Mouse (Mus musculus): ENCODE results near the gene Pqlc2. TPM values are rescaled to one million over a fixed set of nuclear protein-coding genes. Genes with fewer than 3 reads are reported as not detected.

Gene Pqlc2
- polyA plus RNA-seq, 1 experiment from 2014 or later, result 16.3 TPM

GRCm38 (mm10) chr4:139297566-139297965 lies 12.9 kb downstream of the Pqlc2 start:
- Histone ChIP-seq H3K4me3 (no peak overlapping the region), H3K4me1 (replicated peaks) (no peaks in the 10 kb centered on the region), H3K9me3 (no peaks in the 10 kb centered on the region), H3K36me3 (peaks cover 51% of the 10 kb centered on the region), H3K27ac (no peak overlapping the region), H3K27me3 (ENCODE audit: insufficient read depth, poor library complexity, severe bottlenecking) (no peaks in the 10 kb centered on the region)
- WGBS, result 90% methylated on average over 4 of the region's 4 CpGs
- DNase-seq (ENCODE audit: low spot score), result no peak

- WGBS, result 97% methylated on average over 5 of the region's 5 CpGs
Observed at GRCm38 (mm10) chr4:139292038-139292437, 18.5 kb downstream of the Pqlc2 start.

GRCm38 (mm10) chr4:139291099-139291498 lies 19.4 kb downstream of the Pqlc2 start:
- Histone ChIP-seq H3K27me3 (ENCODE audit: insufficient read depth, poor library complexity, severe bottlenecking) (no peaks in the 10 kb centered on the region), H3K9me3 (no peaks in the 10 kb centered on the region), H3K4me1 (replicated peaks) (peaks cover 17% of the 10 kb centered on the region), H3K4me3 (no peak overlapping the region), H3K27ac (no peak overlapping the region), H3K36me3 (peaks cover 61% of the 10 kb centered on the region)
- DNase-seq (ENCODE audit: low spot score), result no peak
- WGBS, result 92% methylated on average over 16 of the region's 16 CpGs

More at GRCm38 (mm10) chr4:139292038-139292437, 18.5 kb downstream of the Pqlc2 start:
- no peak overlapping the region for H3K4me3 ChIP-seq
- H3K4me1 ChIP-seq (replicated peaks), result peaks cover 17% of the 10 kb centered on the region
- H3K36me3 ChIP-seq, result peaks cover 51% of the 10 kb centered on the region
- H3K9me3 ChIP-seq, result no peaks in the 10 kb centered on the region
- no peaks in the 10 kb centered on the region for H3K27me3 ChIP-seq (ENCODE audit: insufficient read depth, poor library complexity, severe bottlenecking)
- no peak overlapping the region for H3K27ac ChIP-seq
- no peak for DNase-seq (ENCODE audit: low spot score)

GRCm38 (mm10) chr4:139289017-139289416 lies 21.5 kb downstream of the Pqlc2 start:
- no peaks in the 10 kb centered on the region for H3K9me3 ChIP-seq
- peaks cover 17% of the 10 kb centered on the region for H3K4me1 ChIP-seq (replicated peaks)
- H3K27me3 ChIP-seq (ENCODE audit: insufficient read depth, poor library complexity, severe bottlenecking), result no peaks in the 10 kb centered on the region
- H3K4me3 ChIP-seq, result no peak overlapping the region
- H3K36me3 ChIP-seq, result peaks cover 81% of the 10 kb centered on the region
- DNase-seq (ENCODE audit: low spot score), result peak; percentile 54
- H3K27ac ChIP-seq, result peak overlapping the region; percentile 56
- 67% methylated on average over 10 of the region's 10 CpGs for WGBS

- H3K9me3 ChIP-seq, result no peaks in the 10 kb centered on the region
- no peak overlapping the region for H3K27ac ChIP-seq
- 84% methylated on average over 18 of the region's 18 CpGs for WGBS
- peaks cover 17% of the 10 kb centered on the region for H3K4me1 ChIP-seq (replicated peaks)
- peaks cover 98% of the 10 kb centered on the region for H3K36me3 ChIP-seq
- H3K27me3 ChIP-seq (ENCODE audit: insufficient read depth, poor library complexity, severe bottlenecking), result no peaks in the 10 kb centered on the region
- DNase-seq (ENCODE audit: low spot score), result peak; percentile 79
- no peak overlapping the region for H3K4me3 ChIP-seq
Observed at GRCm38 (mm10) chr4:139287122-139287863, 23.2 kb downstream of the Pqlc2 start.

- peaks cover 17% of the 10 kb centered on the region for H3K4me1 ChIP-seq (replicated peaks)
- WGBS, result 88% methylated on average over 5 of the region's 5 CpGs
- DNase-seq (ENCODE audit: low spot score), result no peak
- H3K4me3 ChIP-seq, result no peak overlapping the region
- no peaks in the 10 kb centered on the region for H3K9me3 ChIP-seq
- H3K36me3 ChIP-seq, result peaks cover 99% of the 10 kb centered on the region
- H3K27me3 ChIP-seq (ENCODE audit: insufficient read depth, poor library complexity, severe bottlenecking), result no peaks in the 10 kb centered on the region
- no peak overlapping the region for H3K27ac ChIP-seq
Observed at GRCm38 (mm10) chr4:139286234-139286633, 24.3 kb downstream of the Pqlc2 start.

GRCm38 (mm10) chr4:139284877-139285276 lies 25.6 kb downstream of the Pqlc2 start:
- Histone ChIP-seq H3K36me3 (peaks cover 99% of the 10 kb centered on the region), H3K4me3 (no peak overlapping the region), H3K4me1 (replicated peaks) (peaks cover 15% of the 10 kb centered on the region), H3K27me3 (ENCODE audit: insufficient read depth, poor library complexity, severe bottlenecking) (no peaks in the 10 kb centered on the region), H3K9me3 (no peaks in the 10 kb centered on the region), H3K27ac (no peak overlapping the region)
- DNase-seq (ENCODE audit: low spot score), result no peak
- WGBS, result 92% methylated on average over 15 of the region's 15 CpGs

DNA sequence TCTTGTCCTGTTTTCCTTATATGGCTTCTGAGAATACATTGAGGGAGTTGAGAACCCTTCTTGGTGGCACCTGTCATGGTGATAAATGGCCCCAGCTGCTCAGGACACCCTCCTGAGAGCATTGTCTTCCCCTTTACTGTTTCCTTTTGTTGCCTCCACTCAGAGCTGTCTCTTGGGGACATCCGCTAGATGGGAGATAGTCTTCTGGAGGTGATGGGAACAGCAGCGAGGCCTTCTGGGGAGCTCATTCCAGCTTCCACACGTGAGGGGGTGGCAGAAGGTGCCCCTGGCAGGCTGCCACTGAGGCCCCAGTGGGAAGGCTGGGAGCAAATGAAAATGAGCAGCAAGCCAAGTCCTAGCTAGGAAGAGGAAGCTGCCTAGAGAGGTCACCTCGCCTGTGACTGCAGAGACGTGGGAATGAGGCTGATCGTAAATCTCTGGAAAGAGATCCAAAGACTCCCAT lies 27.5 kb downstream of the Pqlc2 start:
- H3K27ac ChIP-seq, result peak overlapping the region; percentile 45
- WGBS, result 79% methylated on average over 6 of the region's 6 CpGs
- H3K4me3 ChIP-seq, result no peak overlapping the region
- H3K9me3 ChIP-seq, result no peaks in the 10 kb centered on the region
- H3K27me3 ChIP-seq (ENCODE audit: insufficient read depth, poor library complexity, severe bottlenecking), result no peaks in the 10 kb centered on the region
- no peaks in the 10 kb centered on the region; the same call in 1 of the 2 replicates for H3K4me1 ChIP-seq (replicated peaks)
- DNase-seq (ENCODE audit: low spot score), result no peak
- H3K36me3 ChIP-seq, result peaks cover 86% of the 10 kb centered on the region

- Histone ChIP-seq H3K27ac (no peak overlapping the region), H3K9me3 (no peaks in the 10 kb centered on the region), H3K4me3 (no peak overlapping the region), H3K27me3 (ENCODE audit: insufficient read depth, poor library complexity, severe bottlenecking) (no peaks in the 10 kb centered on the region), H3K4me1 (replicated peaks) (no peaks in the 10 kb centered on the region; the same call in 1 of the 2 replicates), H3K36me3 (peaks cover 79% of the 10 kb centered on the region)
- no peak for DNase-seq (ENCODE audit: low spot score)
- 91% methylated on average over 16 of the region's 16 CpGs for WGBS
Observed at GRCm38 (mm10) chr4:139281791-139282345, 28.6 kb downstream of the Pqlc2 start.

GRCm38 (mm10) chr4:139280530-139280929 lies 30.0 kb downstream of the Pqlc2 start:
- Histone ChIP-seq H3K27ac (no peak overlapping the region), H3K4me1 (replicated peaks) (no peaks in the 10 kb centered on the region; the same call in 1 of the 2 replicates), H3K4me3 (no peak overlapping the region), H3K9me3 (no peaks in the 10 kb centered on the region), H3K27me3 (ENCODE audit: insufficient read depth, poor library complexity, severe bottlenecking) (no peaks in the 10 kb centered on the region), H3K36me3 (peaks cover 70% of the 10 kb centered on the region)
- WGBS, result 94% methylated on average over 12 of the region's 12 CpGs
- DNase-seq (ENCODE audit: low spot score), result no peak

- Histone ChIP-seq H3K27me3 (ENCODE audit: insufficient read depth, poor library complexity, severe bottlenecking) (no peaks in the 10 kb centered on the region), H3K4me3 (no peak overlapping the region), H3K4me1 (replicated peaks) (no peaks in the 10 kb centered on the region), H3K27ac (no peak overlapping the region), H3K9me3 (no peaks in the 10 kb centered on the region), H3K36me3 (peaks cover 60% of the 10 kb centered on the region)
- WGBS, result 87% methylated on average over 7 of the region's 7 CpGs
- DNase-seq (ENCODE audit: low spot score), result no peak
Observed at GRCm38 (mm10) chr4:139276411-139276810, 34.1 kb downstream of the Pqlc2 start.

- peaks cover 48% of the 10 kb centered on the region for H3K36me3 ChIP-seq
- no peaks in the 10 kb centered on the region for H3K9me3 ChIP-seq
- no peak overlapping the region for H3K27ac ChIP-seq
- no peak overlapping the region for H3K4me3 ChIP-seq
- DNase-seq (ENCODE audit: low spot score), result no peak
- WGBS, result 93% methylated on average over 7 of the region's 7 CpGs
- no peaks in the 10 kb centered on the region for H3K27me3 ChIP-seq (ENCODE audit: insufficient read depth, poor library complexity, severe bottlenecking)
- no peaks in the 10 kb centered on the region for H3K4me1 ChIP-seq (replicated peaks)
Observed at GRCm38 (mm10) chr4:139274573-139274972, 35.9 kb downstream of the Pqlc2 start.

DNA sequence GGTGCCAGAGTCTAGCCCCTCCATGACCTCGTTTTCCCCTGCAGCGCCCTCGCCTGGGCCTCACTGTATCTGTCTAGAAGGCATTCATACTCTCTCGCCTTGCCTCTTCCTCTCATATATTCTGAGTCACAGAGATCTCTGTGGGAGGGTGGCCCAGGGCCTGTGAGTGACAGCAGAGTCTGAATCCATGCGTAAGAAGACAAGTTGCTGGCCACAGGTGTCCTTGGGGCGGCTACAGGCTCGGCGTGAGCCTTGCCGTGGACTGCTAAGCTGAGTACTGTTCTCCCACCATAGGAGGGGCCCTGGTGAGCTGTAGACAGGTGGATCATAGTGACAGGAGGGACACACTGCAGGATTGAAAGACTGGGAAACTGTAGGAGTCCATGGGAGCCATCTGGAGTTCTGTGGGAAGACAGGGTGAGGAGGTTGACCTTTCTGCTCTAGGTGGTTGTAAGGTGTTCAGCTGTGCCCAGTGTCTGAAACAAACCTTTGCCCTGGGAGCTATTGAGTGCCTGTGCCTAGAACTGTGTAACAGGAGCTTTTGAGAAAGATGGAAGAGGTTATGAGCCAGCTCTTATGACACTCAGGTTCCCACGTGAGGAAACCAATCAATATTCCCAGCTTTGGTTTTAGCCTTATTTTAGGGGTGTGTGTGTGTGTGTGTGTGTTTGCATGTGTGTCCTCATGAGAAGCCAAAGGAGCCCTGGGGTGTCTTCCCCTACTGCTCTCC lies 37.4 kb downstream of the Pqlc2 start:
- 91% methylated on average over 10 of the region's 10 CpGs for WGBS
- DNase-seq (ENCODE audit: low spot score), result no peak
- no peak overlapping the region for H3K4me3 ChIP-seq
- H3K9me3 ChIP-seq, result no peaks in the 10 kb centered on the region
- H3K27ac ChIP-seq, result no peak overlapping the region
- H3K27me3 ChIP-seq (ENCODE audit: insufficient read depth, poor library complexity, severe bottlenecking), result no peaks in the 10 kb centered on the region
- no peaks in the 10 kb centered on the region; the same call in 1 of the 2 replicates for H3K4me1 ChIP-seq (replicated peaks)
- H3K36me3 ChIP-seq, result peaks cover 59% of the 10 kb centered on the region
